Mouse (Mus musculus) lung, postnatal 0 days (tissue): ENCODE data around the gene Evl.

Source experiments
- CTCF ChIP-seq: IDR thresholded peaks from 2 replicates; pipeline ENCODE4 v1.5.1; 2016; ENCODE audit warnings: antibody characterized with exemption, mild to moderate bottlenecking
- EP300 ChIP-seq: IDR thresholded peaks from 2 replicates; pipeline ENCODE4 v1.6.1; 2016; ENCODE audit warnings: antibody characterized with exemption, mild to moderate bottlenecking, control low read depth

- no peak for TF ChIP-seq CTCF
- TF ChIP-seq EP300: peak; percentile 59; the same call in 1 of the 2 replicates
Observed at GRCm38 (mm10) chr12:108534484-108534883, 20.0 kb upstream of the Evl start.
